Mouse (Mus musculus) erythroblast, embryonic 14.5 days (primary cell): ENCODE data around the gene Barx2.

Source experiments
- GATA1 ChIP-seq: IDR thresholded peaks from 2 replicates; pipeline ENCODE4 v1.6.1; 2012; ENCODE audit warnings: low read length, inconsistent platforms, mixed read lengths
- TAL1 ChIP-seq: IDR thresholded peaks from 3 replicates; pipeline ENCODE4 v1.6.1; 2012; ENCODE audit warnings: low read length, inconsistent platforms, mixed read lengths

- TF ChIP-seq GATA1 (no peak), TAL1 (no peak)
Observed at GRCm38 (mm10) chr9:31857512-31857911, 55.8 kb downstream of the Barx2 start.
